Mouse (Mus musculus) layer of hippocampus, postnatal 36 days (tissue): ENCODE measurements around the gene Jmjd1c. TPM values are rescaled to one million over a fixed set of nuclear protein-coding genes. Genes with fewer than 3 reads are reported as not detected.

Experiments
- DNase-seq, 2 experiments: peaks; one replicate each; pipeline ENCODE4 v3.0.0; 2022
- total RNA-seq, 2 experiments: library from RNA; stranded (reverse); gene quantifications; 2 replicates each; pipeline ENCODE4 v1.2.3; 2021

Gene Jmjd1c
- 100 to 1,000 TPM; 103 to 110 TPM for total RNA-seq

DNA sequence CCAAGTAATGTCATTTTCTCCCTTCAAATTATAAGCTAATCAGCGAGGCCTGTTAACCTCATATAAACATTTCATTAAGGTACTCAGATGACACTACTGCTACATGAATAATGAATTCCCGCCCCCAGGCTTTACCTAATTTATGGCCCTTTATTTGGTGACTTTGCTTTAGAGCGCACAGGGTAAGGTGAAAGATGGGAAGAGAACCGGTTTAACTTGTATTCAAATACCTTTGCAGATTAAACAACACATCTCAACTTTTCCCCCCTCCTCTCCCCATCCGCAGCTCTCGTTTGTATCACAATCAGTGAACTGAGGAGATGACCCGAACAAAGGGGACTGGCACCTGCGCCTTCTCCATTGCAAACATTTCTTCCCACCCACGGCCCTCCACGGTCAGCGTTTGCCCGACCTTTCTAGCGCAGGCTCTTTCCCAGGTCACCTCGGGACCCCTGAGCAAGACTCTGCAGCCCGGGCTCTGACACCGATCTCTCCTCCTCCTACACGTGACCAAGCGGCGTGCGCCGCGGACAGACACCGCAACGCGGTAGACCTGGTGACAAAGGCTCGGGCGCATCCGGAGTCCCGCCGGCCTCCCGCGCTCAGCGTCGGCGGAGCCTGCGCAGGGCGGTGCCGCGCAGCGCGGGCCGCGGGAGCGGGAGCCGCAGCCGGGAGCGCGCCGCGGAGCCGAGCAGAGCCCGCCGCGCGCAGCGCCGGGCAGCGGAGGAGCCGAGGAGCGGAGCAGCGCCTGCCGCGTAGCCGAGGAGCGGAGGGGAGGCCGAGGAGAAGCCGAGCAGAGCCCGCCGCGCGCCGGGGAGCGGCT, at the start of gene Jmjd1c:
Jmjd1c (plus strand) TSS at position 328 of the 823 bp plus-strand sequence.
- DNase-seq = peak; percentile 83 to 87

DNA sequence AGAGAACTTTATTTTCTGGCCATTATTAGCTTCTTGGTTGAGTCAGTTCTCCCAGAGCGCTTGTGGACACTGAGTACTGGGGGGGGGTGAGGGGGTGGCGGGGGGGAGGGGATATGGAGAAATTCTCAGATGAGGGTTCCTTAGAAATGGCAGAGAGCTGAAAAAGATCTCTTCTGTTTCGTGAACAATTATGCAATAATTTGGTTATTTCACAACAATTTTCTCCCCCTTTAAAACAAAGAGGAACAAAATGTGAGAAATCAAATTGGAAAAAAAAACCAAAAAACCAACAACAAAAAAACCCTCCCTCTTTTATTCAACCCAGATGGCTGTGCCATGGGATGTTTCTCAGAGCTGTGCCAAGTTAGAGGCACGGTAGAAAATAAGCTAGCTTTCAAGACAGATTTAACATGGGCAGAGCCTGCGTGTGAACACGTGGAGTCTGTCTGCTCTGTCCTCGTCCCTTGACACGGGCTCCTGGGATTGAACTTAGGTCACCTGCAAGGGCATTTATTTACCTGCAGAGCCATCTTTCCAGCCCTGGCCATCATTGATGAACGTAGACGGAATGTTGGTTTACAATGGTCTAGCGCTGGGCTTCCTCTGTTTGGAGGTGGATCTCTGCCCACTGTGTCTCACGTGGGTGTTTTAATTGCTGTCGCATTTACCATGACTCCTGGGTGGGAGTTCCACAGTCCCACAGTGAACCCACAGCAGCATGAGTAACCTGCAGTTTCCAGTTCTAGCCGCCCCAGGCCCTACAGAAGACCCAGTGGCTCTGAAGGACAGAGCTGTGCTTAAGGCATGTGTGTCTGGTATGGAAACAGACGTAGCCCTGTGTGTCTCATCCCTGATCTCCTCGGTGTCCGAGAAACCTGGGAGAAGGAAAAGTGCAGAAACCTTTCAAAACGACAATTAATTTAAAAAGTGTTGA, 47.9 kb upstream of the Jmjd1c start:
- DNase-seq = peak; percentile 51 to 59

DNA sequence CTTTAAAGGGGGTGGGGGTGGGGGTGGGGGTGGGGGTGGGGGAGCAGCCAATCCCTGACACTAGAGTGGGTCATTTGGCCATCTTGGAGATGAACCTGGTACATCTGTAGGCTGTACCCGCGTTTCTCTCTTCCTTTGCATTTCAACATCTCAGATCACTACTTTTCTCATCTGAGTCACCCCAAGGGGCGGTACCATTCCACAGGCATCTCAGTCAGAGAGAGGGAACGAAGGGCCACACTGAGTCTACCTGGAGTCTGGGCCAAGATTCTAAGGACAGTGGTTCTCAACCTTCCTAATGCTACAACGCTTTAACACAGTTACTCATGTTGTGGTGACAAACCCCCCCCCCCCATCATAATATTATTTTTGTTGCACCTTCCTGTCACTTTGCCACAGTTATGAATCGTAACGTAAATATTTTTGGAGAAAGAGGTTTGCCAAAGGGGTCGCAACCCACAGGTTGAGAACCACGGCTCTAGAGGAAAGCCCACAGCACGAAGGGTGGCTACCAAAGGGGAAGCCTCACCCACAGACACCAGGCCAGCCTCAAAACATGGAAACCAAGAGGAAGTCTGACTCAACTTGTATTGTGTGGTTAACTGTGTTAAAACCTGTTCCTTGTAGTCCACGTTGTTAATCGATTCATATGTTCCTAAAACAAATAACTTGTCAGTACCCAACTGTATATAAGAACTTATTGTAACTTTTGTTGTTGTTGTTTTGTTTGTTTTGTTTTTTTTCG, 46.9 kb upstream of the Jmjd1c start:
- DNase-seq = no peak

DNA sequence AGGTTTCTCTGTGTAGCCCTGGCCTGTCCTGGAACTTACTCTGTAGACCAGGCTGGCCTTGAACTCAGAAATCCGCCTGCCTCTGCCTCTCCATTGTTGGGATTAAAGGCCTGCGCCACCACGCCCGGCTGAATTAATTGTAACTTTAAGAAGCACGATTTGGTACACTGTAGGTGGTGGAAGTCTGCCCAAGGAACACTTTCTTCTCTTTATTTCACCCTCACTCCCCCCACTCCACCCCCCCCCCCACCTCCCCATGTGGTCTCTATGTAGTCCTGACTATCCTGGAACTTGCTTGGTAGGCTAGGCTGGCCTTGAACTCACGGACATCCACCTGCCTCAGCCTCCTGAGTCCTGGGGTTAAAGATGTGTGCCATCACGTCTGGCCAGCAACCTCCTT, 46.3 kb upstream of the Jmjd1c start:
- DNase-seq = no peak

DNA sequence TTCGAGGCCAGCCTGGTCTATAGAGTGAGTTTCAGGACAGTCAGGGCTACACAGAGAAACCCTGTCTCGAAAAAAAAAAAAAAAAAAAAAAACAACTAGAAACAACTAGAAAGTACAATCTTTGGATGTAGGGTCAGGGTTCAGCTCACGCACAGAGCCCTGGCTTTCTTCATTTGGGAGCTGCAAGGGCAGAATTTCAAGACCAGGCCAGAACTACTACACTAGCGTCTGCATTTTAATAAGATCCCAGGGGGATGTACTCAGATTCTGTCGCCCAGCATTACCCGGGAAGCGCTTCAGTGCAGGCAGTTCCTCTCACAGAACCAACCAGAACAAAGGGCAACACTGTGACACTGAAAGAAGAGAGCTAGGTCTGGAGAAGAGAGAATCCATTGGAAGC, 45.2 kb upstream of the Jmjd1c start:
- no peak for DNase-seq

DNA sequence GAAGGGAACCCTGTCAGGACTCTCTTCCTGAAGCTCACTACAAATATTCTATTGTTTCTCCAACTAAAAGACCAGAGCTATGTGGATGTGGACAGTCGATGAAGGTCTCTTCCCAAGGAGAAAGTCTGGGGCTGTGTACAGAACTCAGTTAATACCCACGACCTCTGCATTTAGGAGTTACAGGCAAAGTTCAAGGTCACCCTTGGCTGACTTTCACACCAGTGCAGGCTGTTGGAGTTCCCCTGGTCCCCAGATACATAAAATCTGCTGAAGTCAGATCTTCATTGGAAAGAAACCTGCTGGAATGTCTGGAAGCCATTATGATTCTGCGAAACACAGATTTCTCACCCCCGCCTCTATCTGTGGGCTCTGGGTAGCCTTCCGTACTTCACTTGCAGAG, 44.5 kb upstream of the Jmjd1c start:
- no peak for DNase-seq

DNA sequence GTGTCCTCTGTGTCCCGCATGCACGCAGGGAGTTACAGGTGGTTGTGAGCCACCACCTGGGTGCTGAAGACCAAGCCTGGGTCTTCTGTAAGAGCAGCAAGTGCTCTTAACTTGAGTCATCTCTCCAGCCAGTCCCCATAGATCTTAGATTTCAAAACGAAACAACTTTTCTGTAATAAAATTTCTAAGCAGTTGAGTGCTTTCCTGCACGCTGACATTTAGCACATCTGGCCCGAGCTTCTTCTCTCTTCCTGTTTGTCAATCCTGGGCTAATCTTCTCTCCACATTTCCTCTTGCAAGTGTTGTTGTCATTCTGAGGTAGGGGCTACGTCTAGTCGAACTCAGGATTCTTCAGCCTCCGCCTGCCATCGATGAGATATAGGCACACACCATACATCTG, 43.5 kb upstream of the Jmjd1c start:
- no peak for DNase-seq

DNA sequence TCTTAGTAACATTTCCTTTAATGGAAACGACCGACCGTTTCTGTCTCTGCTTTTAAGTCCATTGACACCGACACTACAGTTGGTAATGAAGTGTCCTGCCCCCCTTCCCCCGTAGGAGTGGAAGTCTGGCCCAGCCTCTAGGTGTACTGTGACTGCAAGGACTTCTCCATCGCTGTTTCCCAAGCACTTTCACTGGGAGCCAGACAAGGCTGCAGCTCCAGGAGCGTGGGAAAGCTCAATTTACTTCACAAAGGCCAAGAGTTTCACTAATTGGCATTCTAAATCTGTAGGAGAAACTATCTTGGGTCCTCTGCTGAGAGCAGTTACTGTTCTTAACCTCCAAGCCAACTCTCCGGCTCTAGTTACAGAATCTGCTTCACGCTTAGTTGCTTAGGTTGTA, 42.5 kb upstream of the Jmjd1c start:
- DNase-seq = no peak

DNA sequence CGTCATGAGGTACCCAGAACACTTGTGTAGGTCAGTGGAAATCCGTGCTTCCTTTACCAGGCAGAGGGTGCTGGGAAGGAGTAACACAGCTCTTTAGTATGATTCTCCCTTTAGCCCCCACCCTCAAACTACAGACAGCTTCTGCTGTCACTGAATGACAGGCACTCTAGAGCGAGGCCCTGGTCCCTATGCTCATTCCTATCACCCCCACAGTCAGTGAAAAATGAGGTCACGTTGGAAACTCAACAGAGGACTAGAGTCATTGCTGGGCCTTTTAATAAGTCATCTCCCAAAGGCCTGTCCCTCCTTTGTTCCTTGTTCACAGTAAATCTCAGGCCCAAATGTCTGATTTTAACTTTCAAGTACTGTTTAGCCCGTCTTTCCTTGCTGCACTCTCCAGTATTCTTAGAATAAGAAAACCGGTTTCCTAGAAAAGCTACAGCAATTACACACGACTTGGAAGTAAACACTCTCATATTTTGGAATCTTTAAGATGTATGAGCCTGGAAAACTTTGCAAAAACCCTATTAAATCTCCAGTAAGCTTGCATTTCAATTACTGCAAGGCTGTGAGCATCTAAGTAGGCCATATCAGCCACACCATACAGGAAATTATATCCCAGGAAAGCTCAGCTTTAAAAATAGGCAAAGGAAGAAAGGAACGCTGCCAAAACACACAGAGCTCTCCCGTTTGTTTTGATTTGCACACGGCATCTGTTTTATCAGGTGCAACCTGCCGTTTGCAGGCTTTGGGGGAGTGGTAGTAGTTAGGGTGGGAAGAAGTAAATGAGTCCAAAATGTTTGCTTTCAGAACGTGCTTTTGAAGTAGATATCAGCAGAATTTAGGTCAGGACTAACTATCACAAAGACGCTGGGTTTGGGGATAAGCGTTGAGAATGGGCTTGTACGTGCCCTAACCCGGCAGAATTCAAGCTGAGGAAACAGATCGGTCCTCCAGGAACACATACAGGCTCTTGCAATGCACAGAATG, 39.8 kb upstream of the Jmjd1c start:
- DNase-seq = no peak

DNA sequence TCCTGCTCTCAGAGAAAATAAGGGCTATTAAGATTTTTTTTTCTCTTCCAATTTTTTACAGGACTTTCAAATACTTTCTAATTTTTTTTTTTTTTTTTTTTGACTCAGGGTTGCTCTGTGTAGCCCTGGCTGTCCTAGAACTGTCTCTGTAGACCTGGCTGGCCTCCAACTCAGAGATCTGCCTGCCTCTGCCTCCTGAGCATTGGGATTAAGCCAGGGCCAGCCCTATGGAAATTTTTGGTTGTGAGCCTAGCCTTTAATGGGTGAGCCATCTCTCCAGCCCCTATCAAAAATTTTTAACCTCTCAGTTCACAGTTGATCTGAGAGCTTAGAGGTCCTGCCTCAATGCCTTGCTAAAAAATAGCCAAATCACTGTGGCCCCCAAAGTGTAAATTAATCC, 38.7 kb upstream of the Jmjd1c start:
- DNase-seq = no peak

DNA sequence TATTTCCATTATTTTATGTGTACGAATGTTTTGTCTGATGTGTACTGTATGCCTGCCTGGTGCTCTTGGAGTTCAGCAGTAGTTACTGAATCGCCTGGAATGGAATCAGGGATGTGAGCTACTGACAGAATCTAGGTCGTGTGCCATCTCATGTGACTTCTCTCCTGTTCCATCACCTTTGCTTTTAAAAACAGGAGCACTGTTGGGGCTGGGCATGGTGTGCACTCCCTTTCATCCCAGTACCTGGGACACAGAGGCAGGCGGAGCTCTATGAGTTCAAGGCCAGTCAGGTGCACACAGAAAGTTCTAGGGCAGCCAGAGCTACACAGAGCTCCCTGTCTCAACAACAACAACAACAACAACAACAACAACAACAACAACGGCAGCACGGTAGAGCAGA, 38.2 kb upstream of the Jmjd1c start:
- DNase-seq = no peak

DNA sequence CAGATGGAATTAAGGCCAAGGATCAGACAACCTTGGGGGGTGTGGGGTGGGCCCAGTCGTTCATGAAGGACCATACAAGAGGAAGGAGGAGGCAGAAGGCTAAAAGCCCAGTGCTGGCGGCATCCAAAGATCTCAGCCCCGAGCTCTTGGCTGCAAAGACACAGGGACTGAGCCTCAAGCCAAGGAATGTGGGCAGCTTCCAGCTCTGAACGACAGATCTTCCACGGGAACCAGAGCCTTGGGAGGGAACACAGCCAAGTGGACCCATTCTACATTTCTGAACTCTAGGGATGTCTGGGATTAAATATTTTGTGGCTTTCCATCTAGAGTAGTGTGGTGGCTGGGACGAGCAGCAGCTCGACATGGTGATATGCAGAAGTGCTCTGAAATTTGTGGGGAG, 37.6 kb upstream of the Jmjd1c start:
- peak in 1 of 2 experiments; percentile 42 for DNase-seq

DNA sequence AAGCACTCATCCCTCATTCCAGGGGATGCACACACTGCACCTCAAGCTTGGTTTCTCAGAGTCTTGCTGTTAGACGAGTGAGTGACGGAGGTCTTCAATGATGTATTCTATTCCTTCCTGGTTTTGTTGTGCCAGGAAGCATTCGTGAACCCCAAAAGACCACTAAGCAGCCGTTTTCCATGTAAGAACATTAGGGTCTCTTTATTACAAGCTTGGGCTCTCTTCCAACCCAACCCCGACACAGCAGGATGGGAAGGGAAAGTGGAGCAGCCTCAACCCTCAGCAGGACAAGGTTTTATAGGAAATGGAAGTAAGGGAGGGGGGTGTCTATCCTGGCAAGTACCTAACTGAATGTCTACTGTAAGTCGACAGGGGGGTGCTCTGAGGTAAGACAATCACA, 37.2 kb upstream of the Jmjd1c start:
- DNase-seq = no peak

DNA sequence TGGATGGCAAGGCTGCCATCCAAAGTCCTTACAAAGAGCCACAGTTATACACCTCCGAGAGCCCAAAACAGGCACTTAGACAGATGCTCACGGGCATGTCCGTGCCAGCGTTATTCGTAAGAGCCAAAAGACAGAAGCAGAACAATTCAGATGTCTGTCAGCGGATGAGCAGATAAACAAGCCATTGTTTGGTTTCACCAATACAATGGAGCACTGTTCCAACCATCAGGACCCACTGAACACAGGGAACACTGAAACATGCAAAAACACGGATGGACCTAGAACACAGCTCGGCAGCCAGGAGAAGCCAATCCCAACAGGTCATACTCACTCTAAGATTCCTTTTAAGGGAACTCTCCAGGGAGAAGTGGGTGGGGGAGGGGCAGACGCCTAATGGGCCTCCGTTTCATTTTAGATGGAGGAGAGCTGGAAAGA, 34.5 kb upstream of the Jmjd1c start:
- peak; percentile 48 to 55 for DNase-seq

DNA sequence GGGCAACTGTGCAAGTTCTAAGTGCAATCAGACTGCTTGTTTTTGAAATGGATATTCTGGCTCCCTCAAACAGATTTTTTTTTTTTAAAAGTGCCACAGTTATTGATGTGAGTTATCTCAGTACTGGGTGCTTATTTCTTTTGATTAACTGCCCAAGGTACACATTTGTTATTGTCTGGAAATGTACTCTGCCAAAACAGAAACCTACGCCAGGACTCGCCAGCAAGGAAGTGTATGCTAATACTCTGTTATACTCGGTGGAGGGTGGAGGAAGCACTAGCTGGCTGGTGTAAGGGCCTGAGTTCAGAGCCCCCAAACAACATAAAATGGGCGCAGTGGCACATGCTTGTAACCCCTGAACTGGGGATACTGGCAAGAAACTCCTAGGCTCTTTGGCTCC, 34.1 kb upstream of the Jmjd1c start:
- no peak for DNase-seq

DNA sequence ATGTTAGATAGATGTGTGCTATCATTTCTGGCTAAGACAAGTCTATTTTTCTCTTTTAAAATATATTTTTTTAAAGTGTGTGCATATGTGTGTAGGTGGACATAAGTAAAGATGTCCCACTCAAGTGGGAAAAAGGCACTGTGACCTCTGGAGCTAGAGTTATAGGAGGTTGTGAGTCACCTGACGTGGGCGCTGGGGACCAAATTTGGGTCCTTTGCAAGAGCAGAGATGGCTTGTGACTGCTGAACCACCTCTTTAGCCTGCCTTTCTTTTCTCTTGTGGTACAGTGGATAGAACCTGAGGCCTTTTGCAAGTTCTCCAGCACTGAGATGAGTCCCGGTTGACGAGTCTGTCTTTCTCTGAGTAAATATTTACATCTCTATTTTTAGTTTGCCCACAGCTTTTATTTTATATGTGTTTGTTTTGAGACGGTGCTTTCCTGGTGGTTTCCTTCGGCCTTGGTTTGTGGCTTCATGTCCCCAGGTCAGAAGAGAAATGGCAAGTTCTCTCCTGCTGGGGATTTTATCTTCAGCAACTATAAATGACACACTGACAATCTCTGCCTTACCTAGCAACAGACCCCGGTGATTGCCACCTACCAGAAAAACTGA, 30.5 kb upstream of the Jmjd1c start:
- no peak for DNase-seq

DNA sequence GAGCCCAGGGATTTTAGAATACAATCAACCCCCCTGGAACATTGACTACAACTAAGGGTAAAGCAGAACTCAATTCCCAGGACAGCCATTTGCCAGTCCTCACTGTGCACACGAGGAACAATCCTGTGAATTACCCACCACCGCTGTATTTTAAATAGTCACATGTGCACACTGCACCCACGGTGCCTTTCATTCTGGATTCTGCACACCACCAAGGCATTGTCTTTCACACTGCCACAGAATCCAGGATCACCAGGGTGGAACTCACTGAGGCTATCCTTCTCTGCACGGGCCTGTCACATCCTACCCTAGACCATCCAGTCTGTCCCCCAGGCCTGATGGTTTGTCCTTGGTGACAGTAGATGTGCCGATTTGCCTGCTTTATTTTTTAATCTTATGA, 30.0 kb upstream of the Jmjd1c start:
- DNase-seq = no peak

DNA sequence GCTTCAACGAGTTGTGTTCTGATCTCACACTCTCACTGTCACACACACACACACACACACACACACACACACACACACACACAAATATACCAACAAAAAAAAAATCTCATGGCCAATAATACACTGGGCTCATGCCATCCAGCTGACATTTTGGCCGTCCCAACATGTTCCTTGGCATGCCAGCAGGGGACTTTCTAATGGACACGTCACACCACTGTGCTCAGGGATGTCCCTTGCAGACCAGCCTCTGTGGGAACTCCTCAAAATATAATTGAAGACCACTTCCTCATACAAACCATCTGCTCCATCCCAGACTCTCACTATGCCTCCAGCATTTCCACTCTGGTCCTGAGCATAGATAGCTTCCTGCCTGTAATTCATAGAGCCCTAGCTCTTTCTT, 29.5 kb upstream of the Jmjd1c start:
- DNase-seq = no peak

DNA sequence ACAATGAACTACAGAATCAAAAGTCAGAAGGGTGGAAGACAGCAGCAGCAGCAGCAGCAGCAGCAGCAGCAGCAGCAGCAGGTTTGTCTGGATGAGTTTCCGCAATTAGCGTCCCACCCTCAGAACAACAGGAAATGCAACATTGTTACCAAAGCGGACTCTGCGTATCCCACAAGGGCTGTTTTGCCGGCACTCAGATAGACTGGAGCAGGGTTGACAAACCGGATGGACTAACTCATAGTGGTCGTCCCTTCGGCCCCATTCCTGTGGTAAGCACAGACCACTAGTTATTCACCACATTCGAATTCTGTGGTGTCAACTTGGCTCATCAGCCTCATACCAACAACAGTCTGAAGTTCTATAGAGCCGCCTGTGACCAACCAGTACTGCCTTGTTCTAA, 26.9 kb upstream of the Jmjd1c start:
- DNase-seq = no peak

DNA sequence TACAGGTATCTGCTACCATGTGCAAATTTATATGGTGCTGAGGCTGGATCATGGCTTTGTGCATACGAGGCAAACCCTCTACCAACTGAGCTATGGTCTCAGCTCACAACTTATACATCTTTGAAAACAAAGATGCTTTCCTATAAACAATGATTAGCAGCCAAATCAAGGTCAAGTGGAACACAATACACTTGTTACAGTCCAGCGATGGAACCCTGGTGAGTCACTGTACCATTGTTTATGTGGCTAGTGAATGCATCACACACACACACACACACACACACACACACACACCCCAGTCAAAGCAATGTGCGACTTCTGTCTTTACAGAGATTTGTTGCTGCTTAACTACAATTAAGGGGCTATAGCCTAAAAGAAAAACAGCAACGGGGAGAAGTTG, 24.5 kb upstream of the Jmjd1c start:
- no peak for DNase-seq

DNA sequence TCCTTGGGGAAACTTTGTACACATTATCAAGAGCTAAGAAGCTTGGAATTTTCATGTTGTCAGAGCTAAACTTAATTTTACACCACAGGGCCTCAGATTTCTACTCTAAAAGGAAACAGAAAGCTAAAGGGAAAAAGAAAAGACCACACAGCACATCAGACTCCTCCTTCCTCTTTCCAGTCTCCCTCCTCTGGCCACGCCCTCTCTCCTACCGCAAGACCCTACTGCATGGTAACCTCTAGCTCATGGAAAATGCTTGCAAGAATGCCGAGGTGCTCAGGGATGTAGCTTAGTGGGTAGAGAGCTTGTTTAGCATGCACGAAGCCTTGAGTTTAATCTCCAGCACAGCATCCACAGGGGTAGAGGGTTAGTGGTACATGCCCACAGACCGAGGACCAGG, 24.0 kb upstream of the Jmjd1c start:
- DNase-seq = no peak
